Mouse (Mus musculus): ENCODE results near the gene Cela3b.

- TF ChIP-seq POLR2A (IDR thresholded peaks at IDR 0.05; ENCODE audit: low read depth, low read length) (no peak), CTCF (IDR thresholded peaks at IDR 0.05; ENCODE audit: extremely low read depth, insufficient read length, insufficient replicate concordance, low read depth, low read length) (no peak)
Measured at GRCm38 (mm10) chr4:137414936-137415335, 15.4 kb downstream of the Cela3b start.
